Mouse (Mus musculus) left cerebral cortex, adult 6 months (tissue): Measurements from ENCODE around the gene Prdm5. TPM values are rescaled to one million over a fixed set of nuclear protein-coding genes. Genes with fewer than 3 reads are reported as not detected.

Source experiments
- long read RNA-seq, 2 experiments: library from polyadenylated mRNA; unstranded; transcript quantifications; one replicate each; pipeline ENCODE4 v2.0.0; 2019 to 2020
- polyA plus RNA-seq: library from polyadenylated mRNA; unstranded; fragments of <200 nt; fragmentation: Nextera tagmentation; gene quantifications from 2 replicates; pipeline ENCODE4 v1.2.3, GENCODE M21; 2021

The Prdm5 gene
- 1.8 and 2.1 TPM in 2 replicates for polyA plus RNA-seq
- long read RNA-seq, experiment 1, partial matches to known transcripts, result 0 of 6 reads
- long read RNA-seq, experiment 1, other reads (novel, unspliced or antisense), result 2 of 6 reads
- long read RNA-seq, experiment 2, partial matches to known transcripts, result 0 of 2 reads
- long read RNA-seq, experiment 2, other reads (novel, unspliced or antisense), result 1 of 2 reads

DNA sequence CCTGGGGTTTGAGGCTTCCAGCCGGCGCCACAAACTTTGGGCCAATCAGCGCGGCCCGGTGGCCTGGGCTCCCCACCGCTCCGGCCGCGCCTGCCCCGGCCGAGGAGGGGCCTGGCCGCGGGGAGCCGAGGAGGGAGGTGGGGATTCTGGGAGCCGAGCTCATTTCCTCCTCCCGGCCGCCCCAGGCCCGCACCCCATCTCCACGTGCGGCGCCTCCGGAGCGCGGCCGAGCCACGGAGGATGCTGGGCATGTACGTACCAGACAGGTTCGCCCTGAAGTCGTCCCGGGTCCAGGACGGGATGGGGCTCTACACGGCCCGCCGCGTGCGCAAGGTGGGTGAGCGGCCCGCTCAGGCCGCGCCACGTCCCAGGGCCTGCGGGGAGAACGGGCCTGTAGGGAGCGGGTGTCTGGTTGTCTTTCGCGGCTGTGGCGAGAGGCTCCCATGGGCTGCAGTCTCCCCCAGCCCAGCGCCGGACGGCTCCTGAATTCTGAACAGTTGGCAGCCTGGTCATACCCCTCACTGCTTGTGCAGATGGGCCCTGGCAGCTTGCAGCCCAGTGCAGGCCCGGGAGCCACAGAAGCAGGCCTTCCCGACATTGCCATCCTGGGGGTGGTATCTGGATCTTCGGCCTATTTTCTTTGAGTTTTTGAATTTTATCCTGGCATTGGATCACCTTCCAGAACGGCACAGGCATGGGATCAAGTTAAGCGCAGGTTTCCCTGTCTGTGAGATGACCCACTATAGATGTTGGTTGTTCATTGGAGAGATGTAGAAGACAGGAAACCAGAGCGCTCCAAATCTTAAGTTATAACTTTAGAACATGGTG lies at the start of gene Prdm5:
Gene Prdm5 (plus strand): TSS at position 128 of the 828 bp plus-strand sequence.

DNA sequence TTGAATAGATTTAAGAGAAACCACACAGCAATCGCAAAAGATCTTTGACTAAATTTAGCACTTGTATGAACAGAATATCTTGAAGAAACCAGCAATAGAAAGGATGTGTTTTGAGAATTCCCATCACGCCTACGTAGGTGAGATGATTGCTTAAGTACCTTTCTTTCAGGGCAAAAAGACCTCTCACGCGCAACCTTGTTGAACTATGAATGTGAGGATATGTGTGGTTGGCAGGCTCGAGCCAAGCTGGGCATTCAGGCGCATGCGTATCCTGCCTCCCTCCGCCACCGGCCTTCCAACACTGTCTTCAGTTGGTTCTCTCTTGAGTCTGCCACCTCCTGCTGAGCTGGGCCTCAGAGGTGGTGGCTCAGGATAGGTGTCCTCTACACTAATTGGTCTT lies 173.5 kb downstream of the Prdm5 start, which contains the start of gene 4930544G11Rik:
Gene 4930544G11Rik (plus strand): TSS at position 301 of the 400 bp plus-strand sequence.

Other genes starting within 250 kb of the Prdm5 start
- 1.3 and 3.0 TPM in 2 replicates for gene Ndnf, start 107.4 kb upstream of the Prdm5 start, polyA plus RNA-seq
- not detected in 2 replicates for gene 4930544G11Rik, start 173.6 kb downstream of the Prdm5 start, polyA plus RNA-seq